Mouse (Mus musculus) lung, embryonic 14.5 days (tissue): Measurements from ENCODE around the gene Pycr2. TPM values are rescaled to one million over a fixed set of nuclear protein-coding genes. Genes with fewer than 3 reads are reported as not detected.

Experiments
- ATAC-seq: fragments of 200-750 bp; cut with Nextera tagmentation; 2 replicates; pipeline ENCODE4 v1.8.0; 2017; ENCODE audit warnings: mild to moderate bottlenecking, moderate TSS enrichment, moderate library complexity; ENCODE audit not compliant: insufficient read depth
- DNase-seq: peaks from one replicate; pipeline ENCODE4 v3.0.0-alpha.2; 2015
- H3K27ac ChIP-seq: fragments of 300-500 bp; sonication (generic); 2 replicates; pipeline ENCODE4 v1.5.1; 2014; ENCODE audit warnings: low read depth, mild to moderate bottlenecking, moderate library complexity
- H3K27me3 ChIP-seq: fragments of 300-500 bp; sonication (generic); 2 replicates; pipeline ENCODE4 v1.6.1; 2014; ENCODE audit warnings: low read length, control low read depth; ENCODE audit not compliant: insufficient read depth
- H3K36me3 ChIP-seq: fragments of 300-500 bp; sonication (generic); 2 replicates; pipeline ENCODE4 v1.6.1; 2014; ENCODE audit warnings: control low read depth; ENCODE audit not compliant: insufficient read depth
- H3K4me1 ChIP-seq: fragments of 300-500 bp; sonication (generic); 2 replicates; pipeline ENCODE4 v1.6.1; 2014; ENCODE audit warnings: antibody characterized with exemption, control low read depth; ENCODE audit not compliant: insufficient read depth
- H3K4me2 ChIP-seq: fragments of 300-500 bp; sonication (generic); 2 replicates; pipeline ENCODE4 v1.6.1; 2014; ENCODE audit warnings: mild to moderate bottlenecking
- H3K4me3 ChIP-seq: fragments of 300-500 bp; sonication (generic); 2 replicates; pipeline ENCODE4 v1.5.1; 2014; ENCODE audit warnings: low read depth, low read length
- H3K9ac ChIP-seq: fragments of 300-500 bp; sonication (generic); 2 replicates; pipeline ENCODE4 v1.6.1; 2014
- H3K9me3 ChIP-seq: fragments of 300-500 bp; sonication (generic); 2 replicates; pipeline ENCODE4 v1.6.1; 2016; ENCODE audit warnings: low read depth, low read length, control low read depth
- CTCF ChIP-seq: IDR thresholded peaks from 2 replicates; pipeline ENCODE4 v1.5.1; 2016; ENCODE audit warnings: antibody characterized with exemption, low read depth
- WGBS: fragments of 180-500 bp; shearing (Covaris S2); extraction: QIAGEN DNeasy Blood & Tissue Kit; methylation state at CpG from one replicate; pipeline ENCODE4 v1.1.7; 2014; 5-methylcytosine and 5-hydroxymethylcytosine counted together
- polyA plus RNA-seq: library from polyadenylated mRNA; unstranded; fragments of >200 nt; fragmentation: Nextera tagmentation; extraction: Ambion mirVana; gene quantifications from 2 replicates; pipeline ENCODE4 v1.2.1, GENCODE M21; 2014

Pycr2 gene
- polyA plus RNA-seq, 1 experiment from 2014 or later: 92.5 TPM

DNA sequence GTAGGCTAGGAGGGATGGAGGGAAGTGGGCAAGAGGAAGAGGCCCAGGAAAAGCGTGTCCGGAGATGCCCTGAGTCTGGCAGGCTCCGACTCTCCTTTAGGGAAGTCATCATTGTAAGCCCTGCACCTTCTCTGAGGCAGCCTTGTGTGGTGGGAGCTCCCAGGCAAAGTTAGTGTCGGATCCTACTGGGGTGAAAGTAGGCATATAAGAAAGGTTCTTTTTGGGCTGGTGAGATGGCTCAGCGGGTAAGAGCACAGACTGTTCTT is 655 bp downstream of the Pycr2 start:
- Histone ChIP-seq H3K9me3 (no peaks in the 10 kb centered on the region), H3K4me1 (peaks cover 5% of the 10 kb centered on the region; the same call in 1 of the 2 replicates), H3K4me2 (peak overlapping the region; percentile 92), H3K9ac (peak overlapping the region; percentile 89), H3K27me3 (no peaks in the 10 kb centered on the region), H3K27ac (peak overlapping the region; percentile 79), H3K36me3 (peaks cover 34% of the 10 kb centered on the region), H3K4me3 (peak overlapping the region; percentile 87)
- ATAC-seq (no peak; the same call in 1 of the 2 replicates), DNase-seq (no peak)
- 0% methylated on average over 5 of the region's 5 CpGs for WGBS
- no peak for TF ChIP-seq CTCF

DNA sequence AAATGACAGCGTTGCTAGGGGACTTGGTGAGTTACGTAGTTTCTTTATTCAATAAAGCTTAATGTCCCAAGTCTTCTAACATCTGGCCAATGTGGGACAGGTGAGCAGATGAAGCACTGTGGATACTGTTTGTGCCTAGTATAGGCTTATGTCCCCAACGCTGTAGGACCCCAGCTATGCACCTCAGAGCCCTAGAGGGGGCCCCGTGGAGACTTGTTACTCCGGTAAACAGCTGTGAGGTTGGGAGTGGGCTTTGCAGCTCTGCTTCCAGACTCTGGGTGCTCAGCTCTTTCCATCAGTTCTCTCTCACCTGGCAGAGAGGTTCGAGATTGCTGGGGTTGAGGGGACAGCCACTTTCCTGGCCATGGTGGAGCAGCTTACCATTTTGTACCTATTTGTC is 1.2 kb downstream of the Pycr2 start:
- DNase-seq: no peak
- no peak for TF ChIP-seq CTCF
- no peaks in the 10 kb centered on the region for H3K9me3 ChIP-seq
- H3K4me1 ChIP-seq: peaks cover 5% of the 10 kb centered on the region; the same call in 1 of the 2 replicates
- ATAC-seq: no peak
- H3K36me3 ChIP-seq: peaks cover 34% of the 10 kb centered on the region
- no peak overlapping the region for H3K27ac ChIP-seq
- 58% methylated on average over 6 of the region's 6 CpGs for WGBS
- H3K4me3 ChIP-seq: peak overlapping the region; percentile 87
- H3K9ac ChIP-seq: peak overlapping the region; percentile 89
- no peaks in the 10 kb centered on the region for H3K27me3 ChIP-seq
- H3K4me2 ChIP-seq: peak overlapping the region; percentile 92

DNA sequence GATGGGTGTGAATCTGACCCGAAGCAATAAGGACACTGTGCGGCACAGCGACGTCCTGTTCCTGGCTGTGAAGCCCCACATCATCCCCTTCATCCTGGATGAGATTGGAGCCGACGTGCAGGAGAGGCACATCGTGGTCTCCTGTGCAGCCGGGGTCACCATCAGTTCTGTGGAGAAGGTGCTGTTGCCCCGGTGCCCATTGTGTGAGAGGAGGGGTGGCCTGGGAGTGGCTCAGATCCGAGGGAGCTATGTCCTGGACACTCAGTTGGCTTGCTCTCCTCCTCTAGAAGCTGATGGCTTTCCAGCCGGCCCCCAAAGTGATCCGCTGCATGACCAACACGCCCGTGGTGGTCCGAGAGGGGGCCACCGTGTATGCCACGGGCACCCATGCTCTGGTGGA is 1.8 kb downstream of the Pycr2 start:
- Histone ChIP-seq H3K27ac (no peak overlapping the region), H3K4me3 (0 out of 2 replicates have a peak overlapping the region, but pooled peaks have one; percentile 87), H3K4me2 (peak overlapping the region; percentile 92; the same call in 1 of the 2 replicates), H3K36me3 (peaks cover 34% of the 10 kb centered on the region), H3K9ac (peak overlapping the region; percentile 89), H3K27me3 (no peaks in the 10 kb centered on the region), H3K9me3 (no peaks in the 10 kb centered on the region), H3K4me1 (peaks cover 5% of the 10 kb centered on the region; the same call in 1 of the 2 replicates)
- DNase-seq (no peak), ATAC-seq (no peak)
- 92% methylated on average over 17 of the region's 17 CpGs for WGBS
- no peak for TF ChIP-seq CTCF

DNA sequence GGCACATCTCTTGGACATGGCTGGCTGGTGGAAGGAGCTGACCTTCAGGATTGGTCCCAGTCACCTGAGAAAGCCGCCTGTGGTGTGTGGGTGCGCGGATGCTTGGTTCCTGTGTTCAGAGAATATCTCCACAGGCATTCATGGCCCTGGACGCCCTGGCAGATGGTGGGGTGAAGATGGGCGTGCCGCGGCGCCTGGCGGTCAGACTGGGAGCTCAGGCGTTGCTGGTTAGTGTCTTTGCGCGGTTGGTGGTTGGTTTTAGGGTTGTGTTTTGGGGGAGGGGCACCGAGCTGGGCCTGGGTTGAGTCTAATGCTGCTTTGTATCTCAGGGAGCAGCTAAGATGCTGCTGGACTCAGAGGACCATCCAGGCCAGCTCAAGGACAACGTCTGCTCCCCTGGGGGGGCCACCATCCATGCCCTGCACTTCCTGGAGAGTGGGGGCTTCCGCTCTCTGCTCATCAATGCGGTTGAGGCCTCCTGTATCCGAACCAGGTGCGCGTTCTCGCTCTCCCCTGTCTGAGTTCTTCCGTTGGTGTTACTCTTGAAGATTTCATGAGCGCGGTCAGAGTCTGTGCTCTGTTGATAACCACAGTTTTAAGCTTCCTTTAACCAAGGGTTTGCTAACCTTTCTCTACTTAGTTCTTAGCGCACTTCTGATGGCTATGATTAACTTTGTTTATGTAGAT is 2.5 kb downstream of the Pycr2 start:
- DNase-seq (no peak), ATAC-seq (no peak)
- Histone ChIP-seq H3K27me3 (no peaks in the 10 kb centered on the region), H3K4me2 (no peak overlapping the region), H3K36me3 (peaks cover 34% of the 10 kb centered on the region), H3K9ac (no peak overlapping the region), H3K4me1 (peaks cover 5% of the 10 kb centered on the region; the same call in 1 of the 2 replicates), H3K4me3 (no peak overlapping the region), H3K9me3 (no peaks in the 10 kb centered on the region), H3K27ac (no peak overlapping the region)
- WGBS: 90% methylated on average over 24 of the region's 24 CpGs
- TF ChIP-seq CTCF: no peak

DNA sequence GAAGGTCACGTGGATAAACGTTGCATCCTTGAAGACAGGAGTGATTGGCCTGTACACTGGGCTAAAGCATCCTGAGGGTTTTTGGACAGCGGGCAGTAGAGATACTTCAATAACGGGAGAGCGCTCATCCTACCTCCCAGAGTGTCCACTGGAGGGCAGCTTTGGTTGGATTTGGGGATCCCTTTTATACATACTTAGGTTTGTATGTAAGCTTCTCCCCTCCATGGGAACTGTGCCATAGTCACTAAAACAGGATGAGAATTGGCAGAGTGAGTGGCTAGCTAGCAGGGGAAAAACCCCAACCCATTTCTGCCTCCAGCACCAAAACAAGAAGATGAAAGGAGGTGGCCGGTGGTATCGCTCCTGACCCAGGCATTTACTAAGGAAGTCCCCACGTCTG is 7.0 kb downstream of the Pycr2 start:
- peak; percentile 76 for DNase-seq
- peak; percentile 48; the same call in 1 of the 2 replicates for ATAC-seq

DNA sequence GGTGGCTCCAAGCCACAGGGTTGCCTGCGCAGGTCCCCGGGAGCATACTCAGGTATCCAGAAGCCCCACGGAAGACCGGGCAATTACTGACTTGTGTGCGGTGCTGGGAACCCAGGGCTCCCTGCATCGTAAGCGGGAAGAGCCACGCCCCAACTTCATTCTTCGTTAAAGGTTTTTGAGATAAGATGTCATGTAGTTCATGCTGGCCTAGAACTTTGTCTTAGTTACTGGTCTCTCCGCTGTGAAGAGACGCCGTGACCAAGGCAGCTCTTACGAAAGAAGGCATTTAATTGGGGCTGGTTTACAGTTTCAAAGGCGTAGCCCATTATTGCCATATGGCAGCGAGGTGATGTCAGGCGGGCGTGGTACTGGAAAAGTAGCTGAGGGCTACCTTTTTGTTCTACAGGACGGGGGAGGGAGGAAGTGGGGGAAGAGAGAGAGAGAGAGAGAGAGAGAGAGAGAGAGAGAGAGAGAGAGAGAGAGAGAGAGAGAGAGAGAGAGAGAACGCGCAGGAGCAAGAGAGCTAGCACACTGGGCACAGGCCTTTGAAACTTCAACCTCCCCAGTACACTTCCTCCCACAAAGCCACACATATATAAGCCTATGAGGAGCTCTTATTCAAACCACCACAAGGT is 7.7 kb downstream of the Pycr2 start:
- H3K36me3 ChIP-seq: peaks cover 25% of the 10 kb centered on the region
- DNase-seq (no peak), ATAC-seq (no peak)
- H3K4me3 ChIP-seq: no peak overlapping the region
- no peaks in the 10 kb centered on the region for H3K27me3 ChIP-seq
- no peaks in the 10 kb centered on the region for H3K4me1 ChIP-seq
- H3K4me2 ChIP-seq: peak overlapping the region; percentile 1; the same call in 1 of the 2 replicates
- WGBS: 54% methylated on average over 20 of the region's 20 CpGs
- no peak overlapping the region for H3K27ac ChIP-seq
- no peaks in the 10 kb centered on the region for H3K9me3 ChIP-seq
- TF ChIP-seq CTCF: no peak
- no peak overlapping the region for H3K9ac ChIP-seq

More for the DNA sequence above, 7.0 kb downstream of the Pycr2 start:
- 0 out of 2 replicates have a peak overlapping the region, but pooled peaks have one; percentile 1 for H3K4me2 ChIP-seq
- no peaks in the 10 kb centered on the region for H3K9me3 ChIP-seq
- H3K27ac ChIP-seq: no peak overlapping the region
- H3K4me1 ChIP-seq: no peaks in the 10 kb centered on the region
- no peak overlapping the region for H3K9ac ChIP-seq
- TF ChIP-seq CTCF: peak; percentile 60
- H3K27me3 ChIP-seq: no peaks in the 10 kb centered on the region
- no peak overlapping the region for H3K4me3 ChIP-seq
- 43% methylated on average over 8 of the region's 8 CpGs for WGBS
- H3K36me3 ChIP-seq: peaks cover 31% of the 10 kb centered on the region

DNA sequence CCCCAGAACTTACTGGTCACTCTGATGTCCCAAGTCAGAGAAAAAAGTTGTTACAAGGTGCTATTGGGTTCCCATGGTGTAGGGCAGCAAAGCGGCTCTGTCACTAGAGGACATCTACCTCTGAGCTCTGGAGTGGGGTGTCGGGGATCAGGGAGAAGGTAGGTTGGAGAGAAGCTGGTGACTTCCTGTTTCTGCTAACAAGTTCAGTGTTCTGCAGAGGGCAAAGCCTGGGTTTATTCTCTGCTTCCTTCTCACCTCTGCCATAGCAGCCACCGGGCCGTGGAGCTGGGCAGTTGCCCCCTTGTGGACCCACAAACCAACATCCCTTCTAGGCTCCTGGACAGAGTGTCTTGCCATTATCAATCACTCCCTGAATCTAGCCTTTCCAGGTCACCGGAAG is 8.7 kb downstream of the Pycr2 start:
- Histone ChIP-seq H3K4me2 (no peak overlapping the region), H3K4me3 (no peak overlapping the region), H3K36me3 (peaks cover 15% of the 10 kb centered on the region), H3K27ac (no peak overlapping the region), H3K4me1 (no peaks in the 10 kb centered on the region), H3K9ac (no peak overlapping the region), H3K27me3 (no peaks in the 10 kb centered on the region), H3K9me3 (no peaks in the 10 kb centered on the region)
- 70% methylated on average over 5 of the region's 5 CpGs for WGBS
- ATAC-seq: no peak
- TF ChIP-seq CTCF: no peak
- no peak for DNase-seq
